Mouse (Mus musculus): ENCODE measurements around the gene Slc30a3. TPM values are rescaled to one million over a fixed set of nuclear protein-coding genes. Genes with fewer than 3 reads are reported as not detected.
"Not testable (repeated sequence)": the region's sequence is repeated elsewhere in the genome, so short reads cannot be mapped to it uniquely, and the experiment has no call there.

Slc30a3 gene
- polyA plus RNA-seq, 1 experiment: 9.2 TPM

GRCm38 (mm10) chr5:31055216-31056140 lies 52.6 kb downstream of the Slc30a3 start:
- H3K9me3 ChIP-seq (replicated peaks; ENCODE audit: control insufficient read depth, insufficient read depth, low read length, poor library complexity, severe bottlenecking): no peaks in the 10 kb centered on the region
- no peak overlapping the region for H3K27ac ChIP-seq (ENCODE audit: insufficient read depth, low read length)
- H3K9ac ChIP-seq (ENCODE audit: low read depth, poor library complexity, severe bottlenecking): peak overlapping the region; percentile 85
- H3K4me3 ChIP-seq (ENCODE audit: low read depth, low read length): peak overlapping the region; percentile 89
- peaks cover 36% of the 10 kb centered on the region for H3K36me3 ChIP-seq (ENCODE audit: control insufficient read depth, insufficient read depth, low read length, poor library complexity, severe bottlenecking)
- no peaks in the 10 kb centered on the region for H3K4me1 ChIP-seq (ENCODE audit: control insufficient read depth, insufficient read depth, low read length)
- H3K27me3 ChIP-seq (ENCODE audit: control insufficient read depth, insufficient read depth, low read length, poor library complexity, severe bottlenecking): no peaks in the 10 kb centered on the region
- TF ChIP-seq EP300 (IDR thresholded peaks at IDR 0.05; ENCODE audit: insufficient read depth, low read depth, low read length): no peak

GRCm38 (mm10) chr5:31054261-31055215 lies 53.5 kb downstream of the Slc30a3 start, which contains the start of gene Cad:
Gene Cad (plus strand): TSS chr5:31054780.
- Histone ChIP-seq H3K4me3 (ENCODE audit: low read depth, low read length) (peak within 1 kb of the TSS; percentile 89), H3K9me3 (replicated peaks; ENCODE audit: control insufficient read depth, insufficient read depth, low read length, poor library complexity, severe bottlenecking) (no peaks in the 10 kb centered on the region), H3K36me3 (ENCODE audit: control insufficient read depth, insufficient read depth, low read length, poor library complexity, severe bottlenecking) (peaks cover 27% of the 10 kb centered on the region), H3K9ac (ENCODE audit: low read depth, poor library complexity, severe bottlenecking) (peak within 1 kb of the TSS; percentile 85), H3K4me1 (ENCODE audit: control insufficient read depth, insufficient read depth, low read length) (no peaks in the 10 kb centered on the region), H3K27ac (ENCODE audit: insufficient read depth, low read length) (peak within 1 kb of the TSS; percentile 67), H3K27me3 (ENCODE audit: control insufficient read depth, insufficient read depth, low read length, poor library complexity, severe bottlenecking) (no peaks in the 10 kb centered on the region)
- TF ChIP-seq CTCF (IDR thresholded peaks at IDR 0.05; ENCODE audit: low read depth, low read length): no peak

DNA sequence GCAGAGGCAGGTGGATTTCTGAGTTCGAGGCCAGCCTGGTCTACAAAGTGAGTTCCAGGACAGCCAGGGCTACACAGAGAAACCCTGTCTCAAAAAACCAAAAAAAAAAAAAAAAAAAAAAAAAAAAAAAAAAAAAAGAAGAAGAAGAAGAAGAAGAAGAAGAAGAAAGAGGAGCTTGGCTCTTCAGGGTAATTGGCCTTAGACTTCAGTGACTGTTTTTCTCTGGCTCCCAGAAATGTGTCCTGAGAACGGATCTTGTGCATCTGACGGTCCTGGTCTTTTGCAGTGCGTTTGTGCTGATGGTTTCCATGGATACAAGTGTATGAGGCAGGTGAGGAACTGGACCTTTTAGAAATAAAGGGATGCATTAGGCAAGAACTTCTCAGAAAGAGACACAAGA lies 54.3 kb downstream of the Slc30a3 start:
- not testable (repeated sequence) for H3K27me3 ChIP-seq (ENCODE audit: control insufficient read depth, insufficient read depth, low read length, poor library complexity, severe bottlenecking); H3K4me1 ChIP-seq (ENCODE audit: control insufficient read depth, insufficient read depth, low read length); H3K9me3 ChIP-seq (replicated peaks; ENCODE audit: control insufficient read depth, insufficient read depth, low read length, poor library complexity, severe bottlenecking)
- Histone ChIP-seq H3K27ac (ENCODE audit: insufficient read depth, low read length) (peak overlapping the region; percentile 67), H3K9ac (ENCODE audit: low read depth, poor library complexity, severe bottlenecking) (peak overlapping the region; percentile 85), H3K36me3 (ENCODE audit: control insufficient read depth, insufficient read depth, low read length, poor library complexity, severe bottlenecking) (peaks cover 19% of the 10 kb centered on the region), H3K4me3 (ENCODE audit: low read depth, low read length) (peak overlapping the region; percentile 61; the same call in 1 of the 2 replicates)

- Histone ChIP-seq H3K27ac (ENCODE audit: insufficient read depth, low read length) (no peak overlapping the region), H3K36me3 (ENCODE audit: control insufficient read depth, insufficient read depth, low read length, poor library complexity, severe bottlenecking) (no peaks in the 10 kb centered on the region), H3K9ac (ENCODE audit: low read depth, poor library complexity, severe bottlenecking) (no peak overlapping the region), H3K9me3 (replicated peaks; ENCODE audit: control insufficient read depth, insufficient read depth, low read length, poor library complexity, severe bottlenecking) (no peaks in the 10 kb centered on the region), H3K27me3 (ENCODE audit: control insufficient read depth, insufficient read depth, low read length, poor library complexity, severe bottlenecking) (no peaks in the 10 kb centered on the region), H3K4me1 (ENCODE audit: control insufficient read depth, insufficient read depth, low read length) (no peaks in the 10 kb centered on the region), H3K4me3 (ENCODE audit: low read depth, low read length) (no peak overlapping the region)
- no peak for TF ChIP-seq CTCF (IDR thresholded peaks at IDR 0.05; ENCODE audit: low read depth, low read length)
- TF ChIP-seq EP300 (IDR thresholded peaks at IDR 0.05; ENCODE audit: insufficient read depth, low read depth, low read length): no peak
- no peak for TF ChIP-seq POLR2A (IDR thresholded peaks at IDR 0.05; ENCODE audit: insufficient read depth, low read length)
These were observed 57.6 kb downstream of the Slc30a3 start for GRCm38 (mm10) chr5:31050427-31050826.

GRCm38 (mm10) chr5:31048763-31049641 lies 59.0 kb downstream of the Slc30a3 start, which contains the start of gene Slc5a6:
Gene Slc5a6 (minus strand): TSS chr5:31048924.
- Histone ChIP-seq H3K9me3 (replicated peaks; ENCODE audit: control insufficient read depth, insufficient read depth, low read length, poor library complexity, severe bottlenecking) (no peaks in the 10 kb centered on the region), H3K9ac (ENCODE audit: low read depth, poor library complexity, severe bottlenecking) (peak within 1 kb of the TSS; percentile 19), H3K36me3 (ENCODE audit: control insufficient read depth, insufficient read depth, low read length, poor library complexity, severe bottlenecking) (no peaks in the 10 kb centered on the region), H3K27ac (ENCODE audit: insufficient read depth, low read length) (peak within 1 kb of the TSS; percentile 61; the same call in 1 of the 2 replicates), H3K4me1 (ENCODE audit: control insufficient read depth, insufficient read depth, low read length) (no peaks in the 10 kb centered on the region), H3K4me3 (ENCODE audit: low read depth, low read length) (peak within 1 kb of the TSS; percentile 84), H3K27me3 (ENCODE audit: control insufficient read depth, insufficient read depth, low read length, poor library complexity, severe bottlenecking) (no peaks in the 10 kb centered on the region)
- TF ChIP-seq CTCF (IDR thresholded peaks at IDR 0.05; ENCODE audit: low read depth, low read length): peak; percentile 33
- TF ChIP-seq EP300 (IDR thresholded peaks at IDR 0.05; ENCODE audit: insufficient read depth, low read depth, low read length): no peak

All from ES-Bruce4 (cell line).